Mouse (Mus musculus): Measurements from ENCODE around the gene Clca2.
A peak's percentile ranks its signal among the peaks of the same experiment; 100 is the strongest.

GRCm38 (mm10) chr3:145131210-145131868 lies 32.1 kb upstream of the Clca2 start:
- TF ChIP-seq CTCF (IDR thresholded peaks at IDR 0.05; ENCODE audit: extremely low read depth, insufficient read depth, low read length) (peak; percentile 59), POLR2A (IDR thresholded peaks at IDR 0.05; ENCODE audit: extremely low read depth, insufficient read depth, low read length) (no peak)

Data from cortical plate, adult 2 months (tissue).